Mouse (Mus musculus): ENCODE data around the gene Rps23.

Rps23 gene

DNA sequence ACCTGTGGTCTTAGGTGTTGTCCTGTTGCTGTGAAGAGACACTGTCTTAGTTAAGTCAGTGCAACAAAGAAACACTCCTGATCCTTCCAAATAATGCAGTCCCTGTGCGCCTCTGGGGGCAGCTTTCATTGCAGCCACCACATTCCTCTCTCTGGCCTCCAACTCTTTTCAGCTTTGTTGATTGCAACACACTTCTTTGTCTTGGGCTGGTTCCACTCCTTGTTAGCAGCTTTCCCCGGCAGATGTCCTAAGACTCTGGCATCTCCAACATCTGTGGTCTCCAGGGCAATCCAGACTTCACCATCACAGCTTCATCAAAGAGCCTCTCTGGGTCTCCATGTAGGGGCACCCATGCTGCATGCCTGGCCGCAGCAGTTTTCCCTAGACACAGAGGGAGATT lies 10.5 kb downstream of the Rps23 start:
- DNase-seq (ENCODE audit: low spot score in 2 of 2), result no peak

- no peak for DNase-seq (ENCODE audit: low spot score in 2 of 2)
Observed at GRCm38 (mm10) chr13:90935852-90936251, 13.1 kb downstream of the Rps23 start.

GRCm38 (mm10) chr13:90939192-90939591 lies 16.4 kb downstream of the Rps23 start:
- DNase-seq (ENCODE audit: low spot score in 2 of 2), result no peak

DNA sequence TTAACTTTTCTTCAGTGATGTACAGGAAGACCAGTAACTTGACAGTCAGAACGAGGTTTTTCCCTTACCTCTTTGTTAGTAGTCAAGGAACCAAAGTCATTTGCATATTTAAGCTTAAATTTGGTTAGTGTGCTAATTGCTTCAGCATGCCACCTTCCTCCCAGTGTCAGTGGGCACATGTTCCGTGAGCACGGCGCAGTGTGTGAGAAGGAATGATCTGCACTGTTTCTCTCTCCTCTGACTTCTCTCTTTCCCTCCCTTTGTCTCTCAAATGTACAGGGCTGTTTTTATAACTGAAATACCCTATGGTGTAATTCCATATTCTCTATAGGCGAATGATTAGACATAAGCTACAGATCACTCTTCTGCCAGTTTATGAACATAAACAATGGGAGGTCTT lies 16.8 kb downstream of the Rps23 start:
- DNase-seq (ENCODE audit: low spot score in 2 of 2), result no peak

DNA sequence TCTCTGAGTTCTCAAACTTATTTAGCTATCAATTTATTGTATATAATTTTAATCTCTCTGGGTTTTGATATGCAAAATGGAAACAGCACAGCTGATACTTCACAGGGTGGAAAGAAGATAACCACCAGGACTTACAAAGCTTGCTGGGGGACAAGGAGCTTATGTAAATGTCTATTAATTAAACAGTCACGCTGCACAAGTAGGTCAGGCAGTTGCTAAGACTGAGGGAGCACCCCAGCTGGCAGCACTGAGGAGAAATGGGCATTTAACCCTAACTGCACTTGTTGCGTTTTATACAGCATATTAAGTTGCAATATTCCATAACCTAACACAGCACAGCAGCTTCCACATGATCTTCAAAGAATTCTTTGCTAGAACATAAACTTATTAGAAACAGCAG lies 36.1 kb downstream of the Rps23 start:
- DNase-seq (ENCODE audit: low spot score in 2 of 2), result no peak

- DNase-seq (ENCODE audit: low spot score in 2 of 2), result no peak
Observed at GRCm38 (mm10) chr13:90960591-90960990, 37.8 kb downstream of the Rps23 start.

- no peak for DNase-seq (ENCODE audit: low spot score in 2 of 2)
Observed at GRCm38 (mm10) chr13:90962836-90963760, 40.3 kb downstream of the Rps23 start.

- no peak for DNase-seq (ENCODE audit: low spot score in 2 of 2)
Observed at GRCm38 (mm10) chr13:90964511-90964910, 41.8 kb downstream of the Rps23 start.

- no peak for DNase-seq (ENCODE audit: low spot score in 2 of 2)
Observed at GRCm38 (mm10) chr13:90965996-90966395, 43.2 kb downstream of the Rps23 start.

GRCm38 (mm10) chr13:90967422-90967821 lies 44.7 kb downstream of the Rps23 start:
- DNase-seq (ENCODE audit: low spot score in 2 of 2), result peak; percentile 40 to 79

DNA sequence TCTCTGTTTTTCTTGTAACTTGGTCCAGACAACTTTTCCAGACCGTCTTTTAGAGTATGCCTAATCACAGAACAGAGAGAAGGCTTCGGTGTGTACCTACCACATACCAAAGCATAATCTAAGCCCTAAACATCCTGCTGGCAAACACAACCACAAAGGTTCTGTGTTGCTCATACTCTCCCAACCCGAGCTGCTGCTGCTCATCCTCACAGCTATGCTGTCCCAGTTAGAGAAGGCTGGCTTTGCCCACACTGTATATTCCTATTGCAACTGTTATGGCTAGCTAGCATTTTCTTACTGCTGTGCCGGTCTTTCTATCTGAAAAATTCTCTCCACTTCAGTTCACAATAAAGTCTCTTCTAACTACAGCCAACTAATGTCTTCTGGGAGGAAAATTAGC lies 46.2 kb downstream of the Rps23 start:
- no peak for DNase-seq (ENCODE audit: low spot score in 2 of 2)

DNA sequence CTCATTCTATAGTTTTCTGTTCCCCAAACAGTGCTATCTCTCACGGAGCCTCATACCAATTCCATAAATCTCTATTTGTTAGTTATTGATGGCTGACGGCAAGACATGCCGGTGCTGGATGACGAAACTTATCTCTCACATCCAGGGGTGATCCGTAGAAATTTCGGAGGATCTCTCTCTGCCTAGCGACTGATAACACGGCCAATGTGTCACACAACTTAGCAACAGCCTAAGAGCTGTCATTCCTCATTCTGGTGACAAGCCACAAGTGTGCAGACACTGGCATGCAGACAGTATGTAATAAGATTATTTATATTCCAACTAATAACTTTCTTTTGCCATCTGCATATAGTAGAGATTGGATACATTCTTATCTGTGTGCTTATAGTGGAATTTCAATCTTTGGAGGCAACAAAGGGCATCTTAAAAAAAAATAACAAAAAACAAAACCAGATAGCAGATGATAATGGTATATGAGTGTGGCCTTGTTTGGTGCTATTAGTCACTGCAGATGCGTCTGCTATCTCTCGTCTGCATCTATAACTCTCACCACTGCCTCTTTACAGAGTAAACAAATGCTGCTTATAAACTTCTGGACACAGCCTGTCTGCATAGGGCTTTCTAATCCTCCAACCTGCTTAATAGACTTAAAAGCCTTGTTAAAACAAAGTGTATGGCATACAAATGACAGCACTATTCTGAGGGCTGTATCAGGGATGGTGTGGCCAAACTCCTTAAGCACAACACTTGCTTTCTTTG lies 47.7 kb downstream of the Rps23 start:
- no peak for DNase-seq (ENCODE audit: low spot score in 2 of 2)

DNA sequence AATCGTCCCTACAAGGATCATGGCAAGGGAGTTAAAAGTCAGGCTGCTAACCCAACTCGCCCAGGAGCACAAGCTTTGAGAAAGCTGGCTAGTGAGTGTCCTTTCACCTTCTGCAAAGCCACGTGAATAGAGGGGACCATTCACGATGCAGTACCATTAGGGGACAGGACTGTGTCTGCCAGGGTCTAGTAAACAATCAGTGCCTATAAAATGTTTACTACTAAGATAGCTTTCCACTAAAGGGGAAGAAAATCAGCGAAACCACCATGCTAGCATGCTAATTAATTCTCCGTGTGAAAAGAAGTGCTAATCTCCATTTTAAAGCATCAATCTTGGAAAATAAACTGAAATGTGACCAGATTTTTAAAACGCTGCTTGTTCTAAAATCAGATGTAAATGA lies 50.7 kb downstream of the Rps23 start:
- no peak for DNase-seq (ENCODE audit: low spot score in 2 of 2)

Data from thymus, postnatal 10 days (tissue).